Mouse (Mus musculus) gastrocnemius, postnatal 25 days (tissue): ENCODE measurements around the gene Usp48. TPM values are rescaled to one million over a fixed set of nuclear protein-coding genes. Genes with fewer than 3 reads are reported as not detected.
A peak's percentile ranks its signal among the peaks of the same experiment; 100 is the strongest.

Experiments used
- DNase-seq: peaks from one replicate; pipeline ENCODE4 v3.0.0; 2022
- total RNA-seq, 2 experiments: library from RNA; stranded (reverse); gene quantifications; 1 replicate in 1 of 2; 2 replicates in 1 of 2; pipeline ENCODE4 v1.2.3; 2021

The Usp48 gene
- total RNA-seq, 2 experiments from 2014 or later = 23.8 to 27.4 TPM

- DNase-seq = no peak
Observed at GRCm38 (mm10) chr4:137609281-137609680, 15.7 kb downstream of the Usp48 start.

GRCm38 (mm10) chr4:137609702-137610101 is 16.1 kb downstream of the Usp48 start:
- no peak for DNase-seq

GRCm38 (mm10) chr4:137610256-137610655 is 16.7 kb downstream of the Usp48 start:
- DNase-seq = no peak

GRCm38 (mm10) chr4:137622847-137623246 is 29.3 kb downstream of the Usp48 start:
- no peak for DNase-seq

GRCm38 (mm10) chr4:137627476-137628235 is 34.1 kb downstream of the Usp48 start:
- no peak for DNase-seq

GRCm38 (mm10) chr4:137628400-137628799 is 34.8 kb downstream of the Usp48 start:
- no peak for DNase-seq

GRCm38 (mm10) chr4:137629354-137629753 is 35.8 kb downstream of the Usp48 start:
- DNase-seq = no peak

GRCm38 (mm10) chr4:137630153-137630552 is 36.6 kb downstream of the Usp48 start:
- no peak for DNase-seq

GRCm38 (mm10) chr4:137631596-137631995 is 38.0 kb downstream of the Usp48 start:
- DNase-seq = no peak

GRCm38 (mm10) chr4:137633394-137633793 is 39.8 kb downstream of the Usp48 start:
- DNase-seq = no peak

- DNase-seq = no peak
Observed at GRCm38 (mm10) chr4:137636597-137636996, 43.0 kb downstream of the Usp48 start.

GRCm38 (mm10) chr4:137641556-137641955 is 48.0 kb downstream of the Usp48 start:
- peak; percentile 18 for DNase-seq

GRCm38 (mm10) chr4:137642101-137642500 is 48.5 kb downstream of the Usp48 start:
- DNase-seq = no peak

GRCm38 (mm10) chr4:137643459-137643858 is 49.9 kb downstream of the Usp48 start:
- DNase-seq = no peak

GRCm38 (mm10) chr4:137646262-137646661 is 52.7 kb downstream of the Usp48 start:
- DNase-seq = no peak

- DNase-seq = no peak
Observed at GRCm38 (mm10) chr4:137647648-137648047, 54.1 kb downstream of the Usp48 start.

GRCm38 (mm10) chr4:137648230-137648629 is 54.7 kb downstream of the Usp48 start:
- no peak for DNase-seq

GRCm38 (mm10) chr4:137650912-137651311 is 57.4 kb downstream of the Usp48 start:
- DNase-seq = no peak

GRCm38 (mm10) chr4:137652835-137653346 is 59.3 kb downstream of the Usp48 start:
- DNase-seq = no peak

- DNase-seq = no peak
Observed at GRCm38 (mm10) chr4:137655241-137656031, 61.9 kb downstream of the Usp48 start.

GRCm38 (mm10) chr4:137657674-137658073 is 64.1 kb downstream of the Usp48 start:
- no peak for DNase-seq

- no peak for DNase-seq
Observed at GRCm38 (mm10) chr4:137659541-137659940, 66.0 kb downstream of the Usp48 start.
